ENCODE assay signal across 10 mouse cellular contexts in the genomic region with DNA sequence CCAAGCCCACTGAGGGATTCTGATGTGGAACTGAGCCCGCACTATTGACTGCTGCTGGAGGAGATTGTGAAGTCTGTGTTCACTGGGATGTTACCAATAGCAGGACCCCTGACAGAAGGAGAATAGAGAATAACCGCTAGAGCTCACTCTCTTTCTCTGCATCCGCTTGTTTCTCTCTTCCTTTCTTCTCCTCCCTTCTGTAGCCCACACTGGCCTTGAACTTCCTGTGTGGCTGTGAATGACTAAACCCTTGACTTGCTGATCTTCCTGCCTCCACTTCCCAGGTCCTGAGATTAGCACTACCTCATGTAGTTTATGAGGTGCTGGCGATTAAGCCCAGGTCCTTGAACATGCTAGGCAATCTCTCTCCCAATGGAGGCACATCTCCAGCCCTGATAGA. TPM values are rescaled to one million over a fixed set of nuclear protein-coding genes. Genes with fewer than 3 reads are reported as not detected.
A peak's percentile ranks its signal among the peaks of the same experiment; 100 is the strongest.
DNase-seq lines count a peak whose midpoint lies in the region; ATAC-seq and TF ChIP-seq lines count a peak whose summit lies in the region.
"Had no signal": no experiment of that assay in that cellular context is flagged by ENCODE, and none has a peak within 500 bp of the region (broad histone marks: within the 10 kb centered on the region; RNA-seq: fewer than 3 reads in every experiment).

No protein-coding gene starts in this region.

- 0 out of 2 replicates have a peak, but pooled peaks cover 3% of the 10 kb centered on the region for H3K36me3 ChIP-seq in neural tube, embryonic 11.5 days (ENCODE audit: control insufficient read depth, insufficient read depth, low read length)
- H3K36me3 ChIP-seq in liver, embryonic 14.5 days (replicated peaks; ENCODE audit: control insufficient read depth, insufficient read depth, low read depth): no peaks in the 10 kb centered on the region

- no peak for TF ChIP-seq CTCF in liver, embryonic 14.5 days (IDR thresholded peaks at IDR 0.05; ENCODE audit: low read depth)

- no peaks in the 10 kb centered on the region for H3K27me3 ChIP-seq in neural tube, embryonic 11.5 days (ENCODE audit: control insufficient read depth, insufficient read depth, low read length)
- H3K27me3 ChIP-seq in liver, embryonic 14.5 days (ENCODE audit: control insufficient read depth, insufficient read depth, low read length): peaks cover 28% of the 10 kb centered on the region

- 85% methylated on average over 4 of the region's 4 CpGs for WGBS in neural tube, embryonic 11.5 days
- WGBS in liver, embryonic 14.5 days (ENCODE audit: insufficient replicate concordance): 67% methylated on average over 4 of the region's 4 CpGs

- no peaks in the 10 kb centered on the region for H3K9me3 ChIP-seq in neural tube, embryonic 11.5 days (ENCODE audit: control insufficient read depth, low read length)
- H3K9me3 ChIP-seq in liver, embryonic 14.5 days (ENCODE audit: control insufficient read depth, low read length): no peaks in the 10 kb centered on the region

- peak overlapping the region; percentile 86 for H3K4me2 ChIP-seq in neural tube, embryonic 11.5 days (ENCODE audit: low read depth)
- H3K4me2 ChIP-seq in liver, embryonic 14.5 days (ENCODE audit: low read depth): peak overlapping the region; percentile 90

- TF ChIP-seq EP300 in liver, embryonic 14.5 days (IDR thresholded peaks at IDR 0.05; ENCODE audit: low read depth): no peak

- H3K4me3 ChIP-seq in neural tube, embryonic 11.5 days (ENCODE audit: low read depth, low read length): 0 out of 2 replicates have a peak overlapping the region, but pooled peaks have one; percentile 70
- no peak overlapping the region for H3K4me3 ChIP-seq in liver, embryonic 14.5 days (ENCODE audit: insufficient read depth in 1 of 2, low read depth in 2 of 2, low read length in 2 of 2)

- no peak for ATAC-seq in CD4-positive, CD25-positive, alpha-beta regulatory T cell, adult 4 months
- no peak for ATAC-seq in neural tube, embryonic 11.5 days (ENCODE audit: insufficient read depth, low FRiP score, low TSS enrichment)
- no peak for ATAC-seq in liver, embryonic 14.5 days (ENCODE audit: insufficient read depth)
- no peak for ATAC-seq in granulocyte monocyte progenitor cell, adult 5-6 weeks (replicated peaks; ENCODE audit: poor library complexity, severe bottlenecking)

- DNase-seq in CD4-positive, CD25-positive, alpha-beta regulatory T cell, adult 2 months (ENCODE audit: low read depth, low spot score): peak; percentile 13
- DNase-seq in neural tube, embryonic 11.5 days (ENCODE audit: low spot score): no peak
- no peak for DNase-seq in neural tube, embryonic 10.5 days (ENCODE audit: extremely low spot score, low spot score)
- no peak for DNase-seq in liver, embryonic 14.5 days (ENCODE audit: low read depth in 3 of 3, low spot score in 3 of 3)
- no peak for DNase-seq in urinary bladder, postnatal 4 days (ENCODE audit: low spot score in 2 of 2)
- DNase-seq in left cerebral cortex, postnatal 4 days: no peak
- DNase-seq: adrenal gland, postnatal 10 days; right cerebral cortex, postnatal 4 days had no signal

- no peak overlapping the region for H3K9ac ChIP-seq in neural tube, embryonic 11.5 days (ENCODE audit: low read length)
- no peak overlapping the region for H3K9ac ChIP-seq in liver, embryonic 14.5 days (replicated peaks)

- intact Hi-C loops in left cerebral cortex, postnatal 4 days (cut with DNase I): loop anchor here (5.0 kb wide), 1 partner anchor 35 kb away; a partner anchor contains a TSS

- peaks cover 33% of the 10 kb centered on the region for H3K4me1 ChIP-seq in neural tube, embryonic 11.5 days (ENCODE audit: control insufficient read depth, insufficient read depth, low read length)
- peaks cover 9 to 12% of the 10 kb centered on the region in 2 experiments for H3K4me1 ChIP-seq in liver, embryonic 14.5 days (replicated peaks; ENCODE audit: control insufficient read depth in 2 of 2, insufficient read depth in 2 of 2, low read length in 1 of 2)

- no peak overlapping the region for H3K27ac ChIP-seq in neural tube, embryonic 11.5 days (ENCODE audit: low read depth, low read length)
- no peak overlapping the region for H3K27ac ChIP-seq in liver, embryonic 14.5 days

RNA-seq across cellular contexts. Expression of a gene that starts 1.4 kb away (rescaled TPM):
- 1 to 10 TPM; 4.0 to 7.0 TPM for polyA plus RNA-seq in CD4-positive, CD25-positive, alpha-beta regulatory T cell, adult 4 months (2017; shearing (Covaris generic))
- polyA plus RNA-seq in neural tube, embryonic 11.5 days (2014; fragmentation: Nextera tagmentation; extraction: Ambion mirVana): 11.6 and 12.8 TPM in 2 replicates
- polyA plus RNA-seq in liver, embryonic 14.5 days (2012; rRNA removed): 0.29 and 0.41 TPM in 2 replicates
- 0.05 TPM in 1 of 2 replicates, not detected in the other for polyA plus RNA-seq in liver, embryonic 14.5 days (2014; fragmentation: Nextera tagmentation; extraction: Ambion mirVana)
- 3.7 and 6.0 TPM in 2 replicates for total RNA-seq in granulocyte monocyte progenitor cell, adult 5-6 weeks (2014; fragmentation: Nextera tagmentation)
- 0.52 and 2.8 TPM in 2 replicates for total RNA-seq in granulocyte monocyte progenitor cell, adult 5-6 weeks (2017)
- total RNA-seq in left cerebral cortex, postnatal 4 days (2021): 100 to 1,000 TPM; 128 to 133 TPM

RNA-seq across cellular contexts. Expression of a gene that starts 1.7 kb away (rescaled TPM):
- 100 to 1,000 TPM; 258 to 319 TPM for polyA plus RNA-seq in CD4-positive, CD25-positive, alpha-beta regulatory T cell, adult 4 months (2017; shearing (Covaris generic))
- polyA plus RNA-seq in neural tube, embryonic 11.5 days (2014; fragmentation: Nextera tagmentation; extraction: Ambion mirVana): 237 and 255 TPM in 2 replicates
- polyA plus RNA-seq in liver, embryonic 14.5 days (2012; rRNA removed): 26.3 and 26.4 TPM in 2 replicates
- polyA plus RNA-seq in liver, embryonic 14.5 days (2014; fragmentation: Nextera tagmentation; extraction: Ambion mirVana): 117 and 138 TPM in 2 replicates
- 312 and 315 TPM in 2 replicates for total RNA-seq in granulocyte monocyte progenitor cell, adult 5-6 weeks (2014; fragmentation: Nextera tagmentation)
- 376 and 384 TPM in 2 replicates for total RNA-seq in granulocyte monocyte progenitor cell, adult 5-6 weeks (2017)
- total RNA-seq in left cerebral cortex, postnatal 4 days (2021): 100 to 1,000 TPM in 1 of 2 experiments, 10 to 100 TPM in 1; 86.2 to 106 TPM

RNA-seq across cellular contexts. Expression of a gene that starts 11.7 kb away (rescaled TPM):
- polyA plus RNA-seq in CD4-positive, CD25-positive, alpha-beta regulatory T cell, adult 4 months (2017; shearing (Covaris generic)): 100 to 1,000 TPM; 116 to 155 TPM
- polyA plus RNA-seq in neural tube, embryonic 11.5 days (2014; fragmentation: Nextera tagmentation; extraction: Ambion mirVana): 86.1 and 88.5 TPM in 2 replicates
- polyA plus RNA-seq in liver, embryonic 14.5 days (2012; rRNA removed): 89.7 and 115 TPM in 2 replicates
- polyA plus RNA-seq in liver, embryonic 14.5 days (2014; fragmentation: Nextera tagmentation; extraction: Ambion mirVana): 64.3 and 65.8 TPM in 2 replicates
- total RNA-seq in granulocyte monocyte progenitor cell, adult 5-6 weeks (2014; fragmentation: Nextera tagmentation): 31.2 and 122 TPM in 2 replicates
- total RNA-seq in granulocyte monocyte progenitor cell, adult 5-6 weeks (2017): 86.0 and 91.7 TPM in 2 replicates
- 10 to 100 TPM; 54.0 to 59.7 TPM for total RNA-seq in left cerebral cortex, postnatal 4 days (2021)

RNA-seq across cellular contexts. Expression of a gene that starts 18.6 kb away (rescaled TPM):
- 1 to 10 TPM; 1.1 to 2.0 TPM for polyA plus RNA-seq in CD4-positive, CD25-positive, alpha-beta regulatory T cell, adult 4 months (2017; shearing (Covaris generic))
- 1.6 and 1.8 TPM in 2 replicates for polyA plus RNA-seq in neural tube, embryonic 11.5 days (2014; fragmentation: Nextera tagmentation; extraction: Ambion mirVana)
- polyA plus RNA-seq in liver, embryonic 14.5 days (2012; rRNA removed): 0.02 and 0.18 TPM in 2 replicates
- 0.08 and 0.11 TPM in 2 replicates for polyA plus RNA-seq in liver, embryonic 14.5 days (2014; fragmentation: Nextera tagmentation; extraction: Ambion mirVana)
- total RNA-seq in granulocyte monocyte progenitor cell, adult 5-6 weeks (2014; fragmentation: Nextera tagmentation): not detected in 2 replicates
- 0.04 TPM in 1 of 2 replicates, not detected in the other for total RNA-seq in granulocyte monocyte progenitor cell, adult 5-6 weeks (2017)
- total RNA-seq in left cerebral cortex, postnatal 4 days (2021): 1 to 10 TPM; 1.0 to 2.0 TPM

RNA-seq across cellular contexts. Expression of a gene that starts 20.6 kb away (rescaled TPM):
- 100 to 1,000 TPM in 1 of 2 experiments, 10 to 100 TPM in 1; 78.8 to 144 TPM for polyA plus RNA-seq in CD4-positive, CD25-positive, alpha-beta regulatory T cell, adult 4 months (2017; shearing (Covaris generic))
- polyA plus RNA-seq in neural tube, embryonic 11.5 days (2014; fragmentation: Nextera tagmentation; extraction: Ambion mirVana): 181 and 202 TPM in 2 replicates
- polyA plus RNA-seq in liver, embryonic 14.5 days (2012; rRNA removed): 71.7 and 83.2 TPM in 2 replicates
- polyA plus RNA-seq in liver, embryonic 14.5 days (2014; fragmentation: Nextera tagmentation; extraction: Ambion mirVana): 101 TPM in 2 replicates
- total RNA-seq in granulocyte monocyte progenitor cell, adult 5-6 weeks (2014; fragmentation: Nextera tagmentation): 78.6 and 102 TPM in 2 replicates
- 76.4 and 114 TPM in 2 replicates for total RNA-seq in granulocyte monocyte progenitor cell, adult 5-6 weeks (2017)
- total RNA-seq in left cerebral cortex, postnatal 4 days (2021): 100 to 1,000 TPM in 1 of 2 experiments, 10 to 100 TPM in 1; 99.1 to 106 TPM
